Mouse (Mus musculus) bone marrow macrophage, adult 2 months (primary cell): Measurements from ENCODE around the gene Trim33.

Source experiments
- CTCF ChIP-seq: IDR thresholded peaks from 2 replicates; pipeline ENCODE4 v1.5.1; 2012; ENCODE audit warnings: low read depth, mild to moderate bottlenecking, low read length, moderate library complexity
- POLR2A ChIP-seq: IDR thresholded peaks from 2 replicates; pipeline ENCODE4 v1.6.1; 2012; ENCODE audit warnings: mild to moderate bottlenecking, low read depth, low read length, borderline replicate concordance

DNA sequence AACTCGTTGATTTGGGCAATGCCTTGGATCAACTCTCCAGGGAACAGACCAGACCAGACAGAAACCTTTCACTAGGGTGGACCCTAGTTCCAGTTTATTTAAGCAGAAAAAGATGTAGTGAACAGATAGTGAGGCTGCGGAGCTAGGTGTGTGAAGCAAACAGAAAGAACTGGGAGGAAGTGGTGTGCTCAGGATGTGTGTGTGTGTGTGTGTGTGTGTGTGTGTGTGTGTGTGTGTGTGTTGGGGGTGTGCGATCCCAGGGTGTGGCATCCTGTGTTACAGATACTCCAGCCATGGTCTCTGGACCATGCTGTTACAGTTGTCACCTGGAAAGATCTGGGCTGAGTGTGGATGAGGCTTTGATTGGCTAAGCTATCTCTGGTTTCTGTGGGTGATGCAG lies 118.4 kb downstream of the Trim33 start:
- no peak for TF ChIP-seq POLR2A
- no peak for TF ChIP-seq CTCF
